Mouse (Mus musculus) ovary, postnatal 36 days (tissue): ENCODE measurements around the gene Aprt.

Experiments
- DNase-seq: peaks from one replicate; pipeline ENCODE4 v3.0.0; 2022; ENCODE audit warnings: low spot score, mixed read lengths

Aprt gene

DNA sequence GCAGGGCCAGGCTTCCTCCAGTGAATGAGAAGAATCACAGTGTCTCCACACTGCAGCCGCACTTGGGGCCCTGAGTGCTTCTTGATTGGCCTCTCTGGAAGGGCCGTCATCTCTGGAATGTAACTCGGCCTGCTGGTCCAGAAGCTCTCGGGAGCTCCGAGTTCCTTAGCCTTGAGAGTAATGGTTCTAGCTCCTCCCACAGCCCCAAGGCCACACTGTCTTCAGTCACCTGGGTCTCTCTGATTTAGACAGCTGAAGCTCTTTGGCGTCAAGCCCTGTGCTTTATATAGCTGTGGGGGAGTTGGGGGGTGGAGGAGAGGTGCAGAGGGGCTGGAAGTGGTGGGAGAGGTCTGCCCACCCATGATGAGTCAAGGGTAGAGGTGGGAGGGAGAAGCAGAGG, 39.7 kb downstream of the Aprt start:
- DNase-seq: peak; percentile 67

- no peak for DNase-seq
Measured at GRCm38 (mm10) chr8:122531312-122531711, 45.4 kb downstream of the Aprt start.

- DNase-seq: no peak
Measured at GRCm38 (mm10) chr8:122529159-122529558, 47.5 kb downstream of the Aprt start.

- DNase-seq: no peak
Measured at GRCm38 (mm10) chr8:122527937-122528336, 48.8 kb downstream of the Aprt start.

GRCm38 (mm10) chr8:122526526-122527170, 50.1 kb downstream of the Aprt start:
- no peak for DNase-seq

DNA sequence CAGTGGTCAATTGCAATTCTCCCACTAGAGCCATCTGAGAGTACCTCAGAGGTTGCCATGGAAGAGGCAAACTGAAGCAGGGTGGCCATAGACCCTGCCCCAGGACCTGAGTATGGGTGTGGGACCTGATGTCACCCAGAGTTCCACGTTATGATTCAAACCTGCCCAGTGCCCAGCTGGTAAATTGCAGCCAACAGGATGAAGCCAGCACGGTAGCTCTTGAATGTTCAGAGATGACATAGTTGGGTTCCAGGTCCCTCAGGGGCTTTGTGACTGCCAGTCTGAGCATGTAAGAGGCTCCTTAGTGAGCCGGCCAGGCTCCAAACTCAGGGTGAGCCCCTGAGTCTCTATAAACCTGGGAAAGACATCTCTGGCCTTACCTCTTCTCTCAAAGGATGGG, 50.6 kb downstream of the Aprt start:
- DNase-seq: no peak

DNA sequence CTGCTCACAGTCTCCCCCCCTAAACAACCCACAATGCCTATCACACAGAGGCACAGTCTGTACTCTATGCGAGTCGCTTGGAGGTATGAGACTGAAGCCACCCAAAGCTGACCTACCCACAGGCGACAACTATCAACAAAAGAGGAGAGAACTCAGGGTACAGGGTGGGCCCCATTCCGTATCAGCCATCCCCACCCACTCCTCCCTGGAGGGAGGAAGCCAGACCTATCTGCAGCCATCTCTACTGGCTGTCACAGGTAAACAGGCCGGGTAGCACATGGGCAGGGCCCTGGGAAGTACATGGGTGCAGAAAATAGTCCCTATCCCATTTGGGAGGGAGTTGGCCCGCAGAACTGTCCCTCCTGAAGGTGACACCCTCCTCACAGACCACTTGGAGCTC, 51.7 kb downstream of the Aprt start:
- DNase-seq: no peak
